Mouse (Mus musculus): ENCODE measurements around the gene Raph1. TPM values are rescaled to one million over a fixed set of nuclear protein-coding genes. Genes with fewer than 3 reads are reported as not detected.

Gene Raph1
- total and polyA plus RNA-seq, 2 experiments from 2014 or later, result 15.6 to 40.3 TPM

- H3K36me3 ChIP-seq (ENCODE audit: insufficient read depth, low read length), result peaks cover 59% of the 10 kb centered on the region
- ATAC-seq (ENCODE audit: low FRiP score) (no peak), DNase-seq (ENCODE audit: low spot score) (no peak)
- no peak overlapping the region for H3K4me2 ChIP-seq (ENCODE audit: low read depth, low read length, poor library complexity, severe bottlenecking)
- H3K4me3 ChIP-seq (ENCODE audit: low read depth, low read length), result no peak overlapping the region
- no peaks in the 10 kb centered on the region for H3K9me3 ChIP-seq (ENCODE audit: low read length)
- no peak overlapping the region for H3K27ac ChIP-seq (ENCODE audit: low read depth, low read length)
- H3K4me1 ChIP-seq (ENCODE audit: insufficient read depth, low read length), result no peaks in the 10 kb centered on the region
- H3K9ac ChIP-seq (replicated peaks; ENCODE audit: low read length, poor library complexity, severe bottlenecking), result no peak overlapping the region
- TF ChIP-seq CTCF (IDR thresholded peaks at IDR 0.05), result no peak
- no peaks in the 10 kb centered on the region for H3K27me3 ChIP-seq (ENCODE audit: insufficient read depth, low read length)
- WGBS, result 86% methylated on average over 6 of the region's 6 CpGs
Measured at GRCm38 (mm10) chr1:60493421-60493820, 73.5 kb downstream of the Raph1 start.

GRCm38 (mm10) chr1:60492404-60492803, 74.5 kb downstream of the Raph1 start:
- TF ChIP-seq CTCF (IDR thresholded peaks at IDR 0.05), result no peak
- Histone ChIP-seq H3K27ac (ENCODE audit: low read depth, low read length) (no peak overlapping the region), H3K4me3 (ENCODE audit: low read depth, low read length) (no peak overlapping the region), H3K4me2 (ENCODE audit: low read depth, low read length, poor library complexity, severe bottlenecking) (no peak overlapping the region), H3K9me3 (ENCODE audit: low read length) (no peaks in the 10 kb centered on the region), H3K9ac (replicated peaks; ENCODE audit: low read length, poor library complexity, severe bottlenecking) (no peak overlapping the region), H3K27me3 (ENCODE audit: insufficient read depth, low read length) (no peaks in the 10 kb centered on the region), H3K4me1 (ENCODE audit: insufficient read depth, low read length) (no peaks in the 10 kb centered on the region), H3K36me3 (ENCODE audit: insufficient read depth, low read length) (peaks cover 60% of the 10 kb centered on the region)
- DNase-seq (ENCODE audit: low spot score) (no peak), ATAC-seq (ENCODE audit: low FRiP score) (no peak)
- whole genome bisulfite sequencing, result 85% methylated on average over 5 of the region's 5 CpGs

- no peak for ATAC-seq (ENCODE audit: low FRiP score)
- no peak overlapping the region for H3K9ac ChIP-seq (replicated peaks; ENCODE audit: low read length, poor library complexity, severe bottlenecking)
- peak; percentile 14 for DNase-seq (ENCODE audit: low spot score)
- WGBS, result 77% methylated on average over 4 of the region's 4 CpGs
- H3K36me3 ChIP-seq (ENCODE audit: insufficient read depth, low read length), result peaks cover 52% of the 10 kb centered on the region
- H3K27ac ChIP-seq (ENCODE audit: low read depth, low read length), result no peak overlapping the region
- H3K27me3 ChIP-seq (ENCODE audit: insufficient read depth, low read length), result no peaks in the 10 kb centered on the region
- no peak overlapping the region for H3K4me3 ChIP-seq (ENCODE audit: low read depth, low read length)
- TF ChIP-seq CTCF (IDR thresholded peaks at IDR 0.05), result no peak
- H3K4me1 ChIP-seq (ENCODE audit: insufficient read depth, low read length), result no peaks in the 10 kb centered on the region
- no peak overlapping the region for H3K4me2 ChIP-seq (ENCODE audit: low read depth, low read length, poor library complexity, severe bottlenecking)
- H3K9me3 ChIP-seq (ENCODE audit: low read length), result no peaks in the 10 kb centered on the region
Measured at GRCm38 (mm10) chr1:60490510-60490909, 76.4 kb downstream of the Raph1 start.

- no peaks in the 10 kb centered on the region for H3K9me3 ChIP-seq (ENCODE audit: low read length)
- no peaks in the 10 kb centered on the region for H3K27me3 ChIP-seq (ENCODE audit: insufficient read depth, low read length)
- H3K36me3 ChIP-seq (ENCODE audit: insufficient read depth, low read length), result peaks cover 45% of the 10 kb centered on the region
- peak; percentile 27; the same call in 1 of the 2 replicates for ATAC-seq (ENCODE audit: low FRiP score)
- no peak overlapping the region for H3K27ac ChIP-seq (ENCODE audit: low read depth, low read length)
- no peak for TF ChIP-seq CTCF (IDR thresholded peaks at IDR 0.05)
- no peak overlapping the region for H3K4me2 ChIP-seq (ENCODE audit: low read depth, low read length, poor library complexity, severe bottlenecking)
- no peak overlapping the region for H3K9ac ChIP-seq (replicated peaks; ENCODE audit: low read length, poor library complexity, severe bottlenecking)
- H3K4me1 ChIP-seq (ENCODE audit: insufficient read depth, low read length), result no peaks in the 10 kb centered on the region
- WGBS, result 88% methylated on average over 2 of the region's 2 CpGs
- no peak overlapping the region for H3K4me3 ChIP-seq (ENCODE audit: low read depth, low read length)
- no peak for DNase-seq (ENCODE audit: low spot score)
Measured at GRCm38 (mm10) chr1:60489660-60490059, 77.2 kb downstream of the Raph1 start.

GRCm38 (mm10) chr1:60488635-60489034, 78.3 kb downstream of the Raph1 start:
- Histone ChIP-seq H3K27me3 (ENCODE audit: insufficient read depth, low read length) (no peaks in the 10 kb centered on the region), H3K4me2 (ENCODE audit: low read depth, low read length, poor library complexity, severe bottlenecking) (no peak overlapping the region), H3K36me3 (ENCODE audit: insufficient read depth, low read length) (peaks cover 42% of the 10 kb centered on the region), H3K4me3 (ENCODE audit: low read depth, low read length) (no peak overlapping the region), H3K27ac (ENCODE audit: low read depth, low read length) (no peak overlapping the region), H3K9ac (replicated peaks; ENCODE audit: low read length, poor library complexity, severe bottlenecking) (no peak overlapping the region), H3K9me3 (ENCODE audit: low read length) (no peaks in the 10 kb centered on the region), H3K4me1 (ENCODE audit: insufficient read depth, low read length) (no peaks in the 10 kb centered on the region)
- ATAC-seq (ENCODE audit: low FRiP score) (no peak), DNase-seq (ENCODE audit: low spot score) (no peak)
- WGBS, result 87% methylated on average over 8 of the region's 8 CpGs
- no peak for TF ChIP-seq CTCF (IDR thresholded peaks at IDR 0.05)

- no peak for ATAC-seq (ENCODE audit: low FRiP score)
- 78% methylated on average over 3 of the region's 3 CpGs for WGBS
- no peak for TF ChIP-seq CTCF (IDR thresholded peaks at IDR 0.05)
Measured at GRCm38 (mm10) chr1:60485649-60486048, 81.3 kb downstream of the Raph1 start.

More at GRCm38 (mm10) chr1:60485649-60486048, 81.3 kb downstream of the Raph1 start:
- Histone ChIP-seq H3K4me3 (ENCODE audit: low read depth, low read length) (no peak overlapping the region), H3K9me3 (ENCODE audit: low read length) (no peaks in the 10 kb centered on the region), H3K4me1 (ENCODE audit: insufficient read depth, low read length) (no peaks in the 10 kb centered on the region), H3K36me3 (ENCODE audit: insufficient read depth, low read length) (peaks cover 20% of the 10 kb centered on the region), H3K4me2 (ENCODE audit: low read depth, low read length, poor library complexity, severe bottlenecking) (no peak overlapping the region), H3K27me3 (ENCODE audit: insufficient read depth, low read length) (no peaks in the 10 kb centered on the region), H3K27ac (ENCODE audit: low read depth, low read length) (no peak overlapping the region), H3K9ac (replicated peaks; ENCODE audit: low read length, poor library complexity, severe bottlenecking) (no peak overlapping the region)
- DNase-seq (ENCODE audit: low spot score), result no peak
